In genomic region chr11:77491123-77491501, GRCm38 (mm10) we compare ENCODE assay signal across 8 mouse cellular contexts. TPM values are rescaled to one million over a fixed set of nuclear protein-coding genes. Genes with fewer than 3 reads are reported as not detected.
DNase-seq lines count a peak whose midpoint lies in the region; ATAC-seq lines count a peak whose summit lies in the region.

No protein-coding gene starts in this region.

- H3K9me3 ChIP-seq in heart, embryonic 11.5 days (replicated peaks; ENCODE audit: control insufficient read depth, low read length), result no peaks in the 10 kb centered on the region
- H3K9me3 ChIP-seq in kidney, embryonic 15.5 days (replicated peaks), result no peaks in the 10 kb centered on the region
- H3K9me3 ChIP-seq in liver, embryonic 12.5 days (replicated peaks), result no peaks in the 10 kb centered on the region
- no peaks in the 10 kb centered on the region for H3K9me3 ChIP-seq in stomach, embryonic 14.5 days (ENCODE audit: control insufficient read depth, low read depth, low read length)

- peak overlapping the region; percentile 85 for H3K4me2 ChIP-seq in heart, embryonic 11.5 days
- peak overlapping the region; percentile 99 for H3K4me2 ChIP-seq in kidney, embryonic 15.5 days
- peak overlapping the region; percentile 97 for H3K4me2 ChIP-seq in liver, embryonic 12.5 days
- H3K4me2 ChIP-seq in stomach, embryonic 14.5 days (replicated peaks; ENCODE audit: low read depth, low read length), result peak overlapping the region; percentile 79

- peak; percentile 91 for DNase-seq in A20 (ENCODE audit: low read depth, low spot score)
- DNase-seq in adrenal gland, postnatal 36 days, result peak; percentile 91 to 94
- peak; percentile 71 to 84 for DNase-seq in natural killer cell, adult 2 months (ENCODE audit: low spot score in 2 of 2)

- peak overlapping the region; percentile 97 for H3K4me3 ChIP-seq in heart, embryonic 11.5 days (ENCODE audit: low read depth, low read length)
- H3K4me3 ChIP-seq in kidney, embryonic 15.5 days (replicated peaks), result peak overlapping the region; percentile 98
- H3K4me3 ChIP-seq in liver, embryonic 12.5 days, result peak overlapping the region; percentile 88
- peak overlapping the region; percentile 62 for H3K4me3 ChIP-seq in stomach, embryonic 14.5 days (ENCODE audit: low read depth, low read length)

- ATAC-seq in erythroblast, adult 5-6 weeks (replicated peaks; ENCODE audit: low FRiP score, poor library complexity, severe bottlenecking), result peak; percentile 71
- ATAC-seq in heart, embryonic 11.5 days (replicated peaks; ENCODE audit: insufficient number of reproducible peaks, low FRiP score, low TSS enrichment), result peak; percentile 52; the same call in 1 of the 2 replicates
- ATAC-seq in kidney, embryonic 15.5 days (replicated peaks; ENCODE audit: low FRiP score), result peak; percentile 65
- ATAC-seq in liver, embryonic 12.5 days, result peak; percentile 57
- peak; percentile 70 for ATAC-seq in stomach, embryonic 14.5 days (ENCODE audit: insufficient number of reproducible peaks, insufficient read depth, low FRiP score, low read depth)

- 1% methylated on average over 13 of the region's 13 CpGs for WGBS in heart, embryonic 11.5 days (ENCODE audit: insufficient replicate concordance)
- WGBS in kidney, embryonic 15.5 days, result under 1% methylated on average over 13 of the region's 13 CpGs
- WGBS in liver, embryonic 12.5 days (ENCODE audit: insufficient replicate concordance), result under 1% methylated on average over 13 of the region's 13 CpGs
- 1% methylated on average over 13 of the region's 13 CpGs for WGBS in stomach, embryonic 14.5 days

- H3K36me3 ChIP-seq in heart, embryonic 11.5 days (ENCODE audit: control insufficient read depth, insufficient read depth, low read length), result no peaks in the 10 kb centered on the region
- 0 out of 2 replicates have a peak, but pooled peaks cover 3% of the 10 kb centered on the region for H3K36me3 ChIP-seq in kidney, embryonic 15.5 days
- no peaks in the 10 kb centered on the region for H3K36me3 ChIP-seq in liver, embryonic 12.5 days
- no peaks in the 10 kb centered on the region for H3K36me3 ChIP-seq in stomach, embryonic 14.5 days (ENCODE audit: control insufficient read depth, insufficient read depth, low read length)

- H3K27me3 ChIP-seq in heart, embryonic 11.5 days (ENCODE audit: control insufficient read depth, insufficient read depth, low read length), result peaks cover 6% of the 10 kb centered on the region; the same call in 1 of the 2 replicates
- no peaks in the 10 kb centered on the region for H3K27me3 ChIP-seq in kidney, embryonic 15.5 days
- H3K27me3 ChIP-seq in liver, embryonic 12.5 days (replicated peaks), result peaks cover 29% of the 10 kb centered on the region
- no peaks in the 10 kb centered on the region for H3K27me3 ChIP-seq in stomach, embryonic 14.5 days (ENCODE audit: control insufficient read depth, insufficient read depth, low read length)

- peak overlapping the region; percentile 89 for H3K9ac ChIP-seq in heart, embryonic 11.5 days (ENCODE audit: low read depth, low read length)
- H3K9ac ChIP-seq in kidney, embryonic 15.5 days, result peak overlapping the region; percentile 96
- H3K9ac ChIP-seq in liver, embryonic 12.5 days, result peak overlapping the region; percentile 76
- H3K9ac ChIP-seq in stomach, embryonic 14.5 days (replicated peaks; ENCODE audit: low read depth, low read length), result peak overlapping the region; percentile 21; the same call in 1 of the 2 replicates

- H3K4me1 ChIP-seq in heart, embryonic 11.5 days (ENCODE audit: control insufficient read depth, insufficient read depth, low read length), result peaks cover 51% of the 10 kb centered on the region
- peaks cover 83% of the 10 kb centered on the region for H3K4me1 ChIP-seq in kidney, embryonic 15.5 days
- peaks cover 73% of the 10 kb centered on the region for H3K4me1 ChIP-seq in liver, embryonic 12.5 days
- H3K4me1 ChIP-seq in stomach, embryonic 14.5 days (ENCODE audit: control insufficient read depth, insufficient read depth, low read length), result peaks cover 47% of the 10 kb centered on the region

- peak overlapping the region; percentile 76 for H3K27ac ChIP-seq in heart, embryonic 11.5 days (ENCODE audit: low read depth, low read length)
- peak overlapping the region; percentile 94 for H3K27ac ChIP-seq in kidney, embryonic 15.5 days
- peak overlapping the region; percentile 80 for H3K27ac ChIP-seq in liver, embryonic 12.5 days
- peak overlapping the region; percentile 96 for H3K27ac ChIP-seq in stomach, embryonic 14.5 days (ENCODE audit: low read length)

RNA-seq across cellular contexts. Expression of gene Ankrd13b, which starts 1.6 kb away (rescaled TPM):
- total RNA-seq in adrenal gland, postnatal 36 days (2021), result 1 to 10 TPM; 5.8 to 6.7 TPM
- total RNA-seq in erythroblast, adult 5-6 weeks (2015; ENCODE audit: low replicate concordance), result 0.77 TPM in 1 of 2 replicates, not detected in the other
- 4.1 TPM in 1 of 2 replicates, not detected in the other for total RNA-seq in erythroblast, adult 5-6 weeks (2017; ENCODE audit: low replicate concordance)
- polyA plus RNA-seq in heart, embryonic 11.5 days (2014; fragmentation: Nextera tagmentation; extraction: Ambion mirVana), result 3.0 and 3.4 TPM in 2 replicates
- 5.3 and 6.9 TPM in 2 replicates for polyA plus RNA-seq in kidney, embryonic 15.5 days (2015; fragmentation: Nextera tagmentation; extraction: Ambion mirVana)
- polyA plus RNA-seq in liver, embryonic 12.5 days (2016; fragmentation: Nextera tagmentation; extraction: Ambion mirVana), result 2.1 and 2.5 TPM in 2 replicates
- polyA plus RNA-seq in stomach, embryonic 14.5 days (2014; fragmentation: Nextera tagmentation; extraction: Ambion mirVana), result 7.1 TPM in 2 replicates

RNA-seq across cellular contexts. Expression of gene Git1, which starts 2.2 kb away (rescaled TPM):
- total RNA-seq in adrenal gland, postnatal 36 days (2021), result 10 to 100 TPM; 47.6 to 49.9 TPM
- total RNA-seq in erythroblast, adult 5-6 weeks (2015; ENCODE audit: low replicate concordance), result 9.2 and 11.5 TPM in 2 replicates
- 4.4 and 5.6 TPM in 2 replicates for total RNA-seq in erythroblast, adult 5-6 weeks (2017; ENCODE audit: low replicate concordance)
- polyA plus RNA-seq in heart, embryonic 11.5 days (2014; fragmentation: Nextera tagmentation; extraction: Ambion mirVana), result 13.3 and 15.1 TPM in 2 replicates
- polyA plus RNA-seq in kidney, embryonic 15.5 days (2015; fragmentation: Nextera tagmentation; extraction: Ambion mirVana), result 9.7 and 12.6 TPM in 2 replicates
- polyA plus RNA-seq in liver, embryonic 12.5 days (2016; fragmentation: Nextera tagmentation; extraction: Ambion mirVana), result 3.1 and 3.2 TPM in 2 replicates
- polyA plus RNA-seq in stomach, embryonic 14.5 days (2014; fragmentation: Nextera tagmentation; extraction: Ambion mirVana), result 15.1 and 18.1 TPM in 2 replicates

RNA-seq across cellular contexts. Expression of gene Abhd15, which starts 23.8 kb away (rescaled TPM):
- total RNA-seq in adrenal gland, postnatal 36 days (2021), result 10 to 100 TPM; 12.6 to 14.0 TPM
- total RNA-seq in erythroblast, adult 5-6 weeks (2015; ENCODE audit: low replicate concordance), result 2.9 TPM in 1 of 2 replicates, not detected in the other
- 0.14 and 2.5 TPM in 2 replicates for total RNA-seq in erythroblast, adult 5-6 weeks (2017; ENCODE audit: low replicate concordance)
- 0.82 and 1.5 TPM in 2 replicates for polyA plus RNA-seq in heart, embryonic 11.5 days (2014; fragmentation: Nextera tagmentation; extraction: Ambion mirVana)
- polyA plus RNA-seq in kidney, embryonic 15.5 days (2015; fragmentation: Nextera tagmentation; extraction: Ambion mirVana), result 1.9 TPM in 2 replicates
- polyA plus RNA-seq in liver, embryonic 12.5 days (2016; fragmentation: Nextera tagmentation; extraction: Ambion mirVana), result 3.0 and 3.6 TPM in 2 replicates
- 1.8 and 1.9 TPM in 2 replicates for polyA plus RNA-seq in stomach, embryonic 14.5 days (2014; fragmentation: Nextera tagmentation; extraction: Ambion mirVana)

RNA-seq across cellular contexts. Expression of gene Trp53i13, which starts 24.7 kb away (rescaled TPM):
- total RNA-seq in adrenal gland, postnatal 36 days (2021), result 10 to 100 TPM in 1 of 2 experiments, 1 to 10 TPM in 1; 9.4 to 10.1 TPM
- not detected in 2 replicates for total RNA-seq in erythroblast, adult 5-6 weeks (2015; ENCODE audit: low replicate concordance)
- not detected in 2 replicates for total RNA-seq in erythroblast, adult 5-6 weeks (2017; ENCODE audit: low replicate concordance)
- 23.0 and 24.8 TPM in 2 replicates for polyA plus RNA-seq in heart, embryonic 11.5 days (2014; fragmentation: Nextera tagmentation; extraction: Ambion mirVana)
- polyA plus RNA-seq in kidney, embryonic 15.5 days (2015; fragmentation: Nextera tagmentation; extraction: Ambion mirVana), result 34.8 and 41.2 TPM in 2 replicates
- 9.3 and 11.1 TPM in 2 replicates for polyA plus RNA-seq in liver, embryonic 12.5 days (2016; fragmentation: Nextera tagmentation; extraction: Ambion mirVana)
- 32.8 and 38.7 TPM in 2 replicates for polyA plus RNA-seq in stomach, embryonic 14.5 days (2014; fragmentation: Nextera tagmentation; extraction: Ambion mirVana)

RNA-seq across cellular contexts. Expression of gene Gm10392, which starts 27.9 kb away (rescaled TPM):
- not detected for total RNA-seq in adrenal gland, postnatal 36 days (2021)
- total RNA-seq in erythroblast, adult 5-6 weeks (2015; ENCODE audit: low replicate concordance), result not detected in 2 replicates
- 0.09 TPM in 1 of 2 replicates, not detected in the other for total RNA-seq in erythroblast, adult 5-6 weeks (2017; ENCODE audit: low replicate concordance)
- 0.13 TPM in 1 of 2 replicates, not detected in the other for polyA plus RNA-seq in heart, embryonic 11.5 days (2014; fragmentation: Nextera tagmentation; extraction: Ambion mirVana)
- 0.27 TPM in 1 of 2 replicates, not detected in the other for polyA plus RNA-seq in kidney, embryonic 15.5 days (2015; fragmentation: Nextera tagmentation; extraction: Ambion mirVana)
- polyA plus RNA-seq in liver, embryonic 12.5 days (2016; fragmentation: Nextera tagmentation; extraction: Ambion mirVana), result 0.12 and 0.19 TPM in 2 replicates
- not detected in 2 replicates for polyA plus RNA-seq in stomach, embryonic 14.5 days (2014; fragmentation: Nextera tagmentation; extraction: Ambion mirVana)

Comparison
In these comparisons a context has a peak if more than half of its experiments do, and no peak if none do; other contexts are left out.
1. Peak in every context shown above with its lines: DNase-seq, ATAC-seq, H3K4me3 ChIP-seq and H3K27ac ChIP-seq.
2. H3K9ac ChIP-seq: peak in every context shown above with its lines; median percentile 96 in kidney, embryonic 15.5 days; 89 in heart, embryonic 11.5 days; 76 in liver, embryonic 12.5 days; 21 in stomach, embryonic 14.5 days.